Mouse (Mus musculus) hindbrain, embryonic 13.5 days (tissue): ENCODE measurements around the gene Miga2. TPM values are rescaled to one million over a fixed set of nuclear protein-coding genes. Genes with fewer than 3 reads are reported as not detected.
A peak's percentile ranks its signal among the peaks of the same experiment; 100 is the strongest.
"Not testable (repeated sequence)": the region's sequence is repeated elsewhere in the genome, so short reads cannot be mapped to it uniquely, and the experiment has no call there.

Experiments used
- ATAC-seq: fragments of 200-750 bp; cut with Nextera tagmentation; 2 replicates; pipeline ENCODE4 v1.8.0; 2017; ENCODE audit warnings: moderate TSS enrichment; ENCODE audit not compliant: low FRiP score
- H3K27ac ChIP-seq: fragments of 300-500 bp; sonication (generic); 2 replicates; pipeline ENCODE4 v1.5.1; 2015; ENCODE audit warnings: inconsistent platforms, mild to moderate bottlenecking, moderate library complexity
- H3K27me3 ChIP-seq: fragments of 300-500 bp; sonication (generic); 2 replicates; pipeline ENCODE4 v1.6.1; 2015; ENCODE audit warnings: mild to moderate bottlenecking, inconsistent platforms
- H3K36me3 ChIP-seq: fragments of 300-500 bp; sonication (generic); 2 replicates; pipeline ENCODE4 v1.6.1; 2015; ENCODE audit warnings: mild to moderate bottlenecking, inconsistent platforms
- H3K4me1 ChIP-seq: fragments of 300-500 bp; sonication (generic); replicated peaks from 2 replicates; pipeline ENCODE4 v1.6.1; 2015; ENCODE audit warnings: inconsistent platforms
- H3K4me2 ChIP-seq: fragments of 300-500 bp; sonication (generic); 2 replicates; pipeline ENCODE4 v1.6.1; 2015; ENCODE audit warnings: inconsistent platforms, mild to moderate bottlenecking, moderate library complexity
- H3K4me3 ChIP-seq: fragments of 300-500 bp; sonication (generic); 2 replicates; pipeline ENCODE4 v1.5.1; 2015; ENCODE audit warnings: mild to moderate bottlenecking, inconsistent platforms
- H3K9ac ChIP-seq: fragments of 300-500 bp; sonication (generic); 2 replicates; pipeline ENCODE4 v1.6.1; 2015; ENCODE audit warnings: mild to moderate bottlenecking, inconsistent platforms
- H3K9me3 ChIP-seq: fragments of 300-500 bp; sonication (generic); 2 replicates; pipeline ENCODE4 v1.6.1; 2016; ENCODE audit warnings: inconsistent platforms
- WGBS: fragments of 180-500 bp; shearing (Covaris S2); methylation state at CpG from one replicate; pipeline ENCODE4 v1.1.7; 2015; 5-methylcytosine and 5-hydroxymethylcytosine counted together
- polyA plus RNA-seq: library from polyadenylated mRNA; unstranded; fragments of >200 nt; fragmentation: Nextera tagmentation; extraction: Ambion mirVana; gene quantifications from 2 replicates; pipeline ENCODE4 v1.2.1, GENCODE M21; 2015

Gene Miga2
- polyA plus RNA-seq, 1 experiment from 2014 or later, result 27.0 TPM

GRCm38 (mm10) chr2:30407221-30407620 is 43.2 kb downstream of the Miga2 start:
- H3K27ac ChIP-seq, result no peak overlapping the region
- no peak overlapping the region for H3K4me2 ChIP-seq
- WGBS, result 91% methylated on average over 2 of the region's 2 CpGs

GRCm38 (mm10) chr2:30407778-30408177 is 43.7 kb downstream of the Miga2 start:
- 93% methylated on average over 10 of the region's 10 CpGs for WGBS
- no peak overlapping the region for H3K27ac ChIP-seq
- H3K9ac ChIP-seq, result no peak overlapping the region
- no peaks in the 10 kb centered on the region for H3K27me3 ChIP-seq
- no peak overlapping the region for H3K4me2 ChIP-seq
- ATAC-seq, result no peak
- H3K9me3 ChIP-seq, result no peaks in the 10 kb centered on the region
- peaks cover 96% of the 10 kb centered on the region for H3K36me3 ChIP-seq
- H3K4me1 ChIP-seq, result peaks cover 4% of the 10 kb centered on the region
- H3K4me3 ChIP-seq, result no peak overlapping the region

More at GRCm38 (mm10) chr2:30407221-30407620, 43.2 kb downstream of the Miga2 start:
- no peak for ATAC-seq
- Histone ChIP-seq H3K36me3 (peaks cover 96% of the 10 kb centered on the region), H3K4me1 (no peaks in the 10 kb centered on the region), H3K27me3 (no peaks in the 10 kb centered on the region), H3K9ac (no peak overlapping the region), H3K9me3 (no peaks in the 10 kb centered on the region), H3K4me3 (no peak overlapping the region)

GRCm38 (mm10) chr2:30408452-30409100 is 44.5 kb downstream of the Miga2 start:
- Histone ChIP-seq H3K27ac (no peak overlapping the region), H3K36me3 (peaks cover 91% of the 10 kb centered on the region), H3K27me3 (no peaks in the 10 kb centered on the region), H3K9me3 (no peaks in the 10 kb centered on the region), H3K4me2 (no peak overlapping the region), H3K4me1 (peaks cover 12% of the 10 kb centered on the region), H3K9ac (0 out of 2 replicates have a peak overlapping the region, but pooled peaks have one; percentile 19), H3K4me3 (no peak overlapping the region)
- ATAC-seq, result no peak
- 89% methylated on average over 8 of the region's 8 CpGs for WGBS

GRCm38 (mm10) chr2:30409454-30410176 is 45.6 kb downstream of the Miga2 start:
- Histone ChIP-seq H3K9me3 (no peaks in the 10 kb centered on the region), H3K4me2 (no peak overlapping the region), H3K27me3 (peaks cover 3% of the 10 kb centered on the region; the same call in 1 of the 2 replicates), H3K27ac (no peak overlapping the region), H3K36me3 (peaks cover 81% of the 10 kb centered on the region), H3K4me1 (peaks cover 22% of the 10 kb centered on the region), H3K4me3 (no peak overlapping the region), H3K9ac (no peak overlapping the region; the same call in 1 of the 2 replicates)
- ATAC-seq, result no peak
- WGBS, result 94% methylated on average over 4 of the region's 5 CpGs

GRCm38 (mm10) chr2:30413038-30413973 is 49.3 kb downstream of the Miga2 start:
- 83% methylated on average over 16 of the region's 16 CpGs for WGBS
- Histone ChIP-seq H3K27ac (no peak overlapping the region), H3K9ac (peak overlapping the region; percentile 96), H3K4me2 (peak overlapping the region; percentile 20), H3K36me3 (peaks cover 44% of the 10 kb centered on the region), H3K4me1 (peaks cover 46% of the 10 kb centered on the region), H3K27me3 (peaks cover 3% of the 10 kb centered on the region; the same call in 1 of the 2 replicates), H3K9me3 (no peaks in the 10 kb centered on the region), H3K4me3 (no peak overlapping the region)
- ATAC-seq, result no peak

GRCm38 (mm10) chr2:30414101-30414500 is 50.1 kb downstream of the Miga2 start:
- peak overlapping the region; percentile 88 for H3K4me3 ChIP-seq
- H3K36me3 ChIP-seq, result peaks cover 36% of the 10 kb centered on the region
- no peak for ATAC-seq
- no peaks in the 10 kb centered on the region for H3K9me3 ChIP-seq
- H3K27me3 ChIP-seq, result peaks cover 3% of the 10 kb centered on the region; the same call in 1 of the 2 replicates
- H3K27ac ChIP-seq, result no peak overlapping the region
- 90% methylated on average over 4 of the region's 4 CpGs for WGBS
- peaks cover 54% of the 10 kb centered on the region for H3K4me1 ChIP-seq
- H3K9ac ChIP-seq, result peak overlapping the region; percentile 96
- H3K4me2 ChIP-seq, result peak overlapping the region; percentile 73

GRCm38 (mm10) chr2:30414681-30415080 is 50.6 kb downstream of the Miga2 start:
- Histone ChIP-seq H3K4me1 (peaks cover 58% of the 10 kb centered on the region), H3K4me2 (peak overlapping the region; percentile 73), H3K27me3 (peaks cover 3% of the 10 kb centered on the region; the same call in 1 of the 2 replicates), H3K36me3 (peaks cover 30% of the 10 kb centered on the region), H3K4me3 (peak overlapping the region; percentile 88), H3K9me3 (no peaks in the 10 kb centered on the region), H3K9ac (peak overlapping the region; percentile 96), H3K27ac (peak overlapping the region; percentile 98)
- ATAC-seq, result 0 out of 2 replicates have a peak, but pooled peaks have one; percentile 3
- 46% methylated on average over 5 of the region's 5 CpGs for WGBS

- Histone ChIP-seq H3K4me1 (peaks cover 58% of the 10 kb centered on the region), H3K9me3 (no peaks in the 10 kb centered on the region), H3K27ac (peak within 1 kb of the TSS; percentile 98), H3K4me3 (peak within 1 kb of the TSS; percentile 88), H3K9ac (peak within 1 kb of the TSS; percentile 96), H3K4me2 (peak within 1 kb of the TSS; percentile 73), H3K27me3 (peaks cover 3% of the 10 kb centered on the region; the same call in 1 of the 2 replicates), H3K36me3 (peaks cover 24% of the 10 kb centered on the region)
- 2% methylated on average over 58 of the region's 58 CpGs for WGBS
- ATAC-seq, result peak; percentile 91
These were observed 51.3 kb downstream of the Miga2 start, which contains the start of gene Crat for GRCm38 (mm10) chr2:30415157-30415935. TSS of gene Crat (minus strand) at chr2:30415813.

- Histone ChIP-seq H3K36me3 (peaks cover 17% of the 10 kb centered on the region), H3K27ac (peak within 1 kb of the TSS; percentile 98), H3K9me3 (no peaks in the 10 kb centered on the region), H3K4me2 (peak within 1 kb of the TSS; percentile 73), H3K27me3 (peaks cover 3% of the 10 kb centered on the region; the same call in 1 of the 2 replicates), H3K4me1 (peaks cover 60% of the 10 kb centered on the region), H3K9ac (peak within 1 kb of the TSS; percentile 96), H3K4me3 (peak within 1 kb of the TSS; percentile 88)
- ATAC-seq, result peak; percentile 92
- under 1% methylated on average over 65 of the region's 67 CpGs for WGBS
These were observed 52.1 kb downstream of the Miga2 start, which contains the start of gene Ptpa for GRCm38 (mm10) chr2:30415936-30416648. TSS of gene Ptpa (plus strand) at chr2:30416039.

- no peak for ATAC-seq
- Histone ChIP-seq H3K9me3 (no peaks in the 10 kb centered on the region), H3K27me3 (peaks cover 3% of the 10 kb centered on the region; the same call in 1 of the 2 replicates), H3K4me3 (peak overlapping the region; percentile 88), H3K4me1 (peaks cover 64% of the 10 kb centered on the region), H3K4me2 (peak overlapping the region; percentile 73), H3K36me3 (peaks cover 15% of the 10 kb centered on the region), H3K27ac (peak overlapping the region; percentile 98), H3K9ac (peak overlapping the region; percentile 96)
- 0% methylated on average over 7 of the region's 7 CpGs for WGBS
These were observed 52.6 kb downstream of the Miga2 start for GRCm38 (mm10) chr2:30416649-30416965.

GRCm38 (mm10) chr2:30417154-30417553 is 53.1 kb downstream of the Miga2 start:
- H3K4me3 ChIP-seq, result peak overlapping the region; percentile 88
- H3K4me1 ChIP-seq, result peaks cover 66% of the 10 kb centered on the region
- WGBS, result 82% methylated on average over 6 of the region's 6 CpGs
- not testable (repeated sequence) for ATAC-seq, H3K27me3 ChIP-seq, H3K36me3 ChIP-seq, H3K9me3 ChIP-seq, H3K27ac ChIP-seq
- peak overlapping the region; percentile 96 for H3K9ac ChIP-seq
- peak overlapping the region; percentile 73 for H3K4me2 ChIP-seq
